Mouse (Mus musculus) heart, postnatal 0 days (tissue): ENCODE results near the gene Neurod2. TPM values are rescaled to one million over a fixed set of nuclear protein-coding genes. Genes with fewer than 3 reads are reported as not detected.

Experiments
- ATAC-seq: fragments of 200-750 bp; cut with Nextera tagmentation; 2 replicates; pipeline ENCODE4 v1.8.0; 2017; ENCODE audit warnings: low read depth, moderate number of reproducible peaks, moderate library complexity; ENCODE audit not compliant: insufficient read depth
- DNase-seq: peaks from one replicate; pipeline ENCODE4 v3.0.0-alpha.2; 2016; ENCODE audit warnings: low spot score
- H3K27ac ChIP-seq: fragments of 300-500 bp; sonication (generic); 2 replicates; pipeline ENCODE4 v1.5.1; 2014; ENCODE audit warnings: low read depth, mild to moderate bottlenecking
- H3K27me3 ChIP-seq: fragments of 300-500 bp; sonication (generic); 2 replicates; pipeline ENCODE4 v1.6.1; 2014; ENCODE audit warnings: low read length, mixed read lengths; ENCODE audit not compliant: control insufficient read depth, insufficient read depth
- H3K36me3 ChIP-seq: fragments of 300-500 bp; sonication (generic); replicated peaks from 2 replicates; pipeline ENCODE4 v1.6.1; 2014; ENCODE audit warnings: low read length, mixed read lengths; ENCODE audit not compliant: control insufficient read depth, insufficient read depth
- H3K4me1 ChIP-seq: fragments of 300-500 bp; sonication (generic); 2 replicates; pipeline ENCODE4 v1.6.1; 2014; ENCODE audit warnings: antibody characterized with exemption; ENCODE audit not compliant: control insufficient read depth, insufficient read depth
- H3K4me2 ChIP-seq: fragments of 300-500 bp; sonication (generic); 2 replicates; pipeline ENCODE4 v1.6.1; 2014; ENCODE audit warnings: low read depth, mild to moderate bottlenecking, low read length, moderate library complexity
- H3K4me3 ChIP-seq: fragments of 300-500 bp; sonication (generic); 2 replicates; pipeline ENCODE4 v1.5.1; 2014; ENCODE audit warnings: low read depth, low read length
- H3K9ac ChIP-seq: fragments of 300-500 bp; sonication (generic); replicated peaks from 2 replicates; pipeline ENCODE4 v1.6.1; 2014; ENCODE audit warnings: low read depth, low read length, mixed read lengths
- H3K9me3 ChIP-seq: fragments of 300-500 bp; sonication (generic); replicated peaks from 2 replicates; pipeline ENCODE4 v1.6.1; 2016; ENCODE audit warnings: low read length; ENCODE audit not compliant: control insufficient read depth
- CTCF ChIP-seq: IDR thresholded peaks from 2 replicates; pipeline ENCODE4 v1.5.1; 2016; ENCODE audit warnings: antibody characterized with exemption, control low read depth, low read depth
- EP300 ChIP-seq: IDR thresholded peaks from 2 replicates; pipeline ENCODE4 v1.6.1; 2016; ENCODE audit warnings: antibody characterized with exemption, low read depth
- WGBS: fragments of 180-500 bp; shearing (Covaris S2); extraction: QIAGEN DNeasy Blood & Tissue Kit; methylation state at CpG from one replicate; pipeline ENCODE4 v1.1.7; 2014; 5-methylcytosine and 5-hydroxymethylcytosine counted together
- polyA plus RNA-seq: library from polyadenylated mRNA; unstranded; fragments of >200 nt; fragmentation: Nextera tagmentation; extraction: Ambion mirVana; gene quantifications from 2 replicates; pipeline ENCODE4 v1.2.1, GENCODE M21; 2015
- total RNA-seq: library from RNA; depleted of rRNA; stranded (reverse); fragments of >200 nt; gene quantifications from 2 replicates; pipeline ENCODE4 v1.2.3, GENCODE M21; 2014; ENCODE audit warnings: low replicate concordance

Gene Neurod2
- total and polyA plus RNA-seq, 2 experiments from 2014 or later = not detected

DNA sequence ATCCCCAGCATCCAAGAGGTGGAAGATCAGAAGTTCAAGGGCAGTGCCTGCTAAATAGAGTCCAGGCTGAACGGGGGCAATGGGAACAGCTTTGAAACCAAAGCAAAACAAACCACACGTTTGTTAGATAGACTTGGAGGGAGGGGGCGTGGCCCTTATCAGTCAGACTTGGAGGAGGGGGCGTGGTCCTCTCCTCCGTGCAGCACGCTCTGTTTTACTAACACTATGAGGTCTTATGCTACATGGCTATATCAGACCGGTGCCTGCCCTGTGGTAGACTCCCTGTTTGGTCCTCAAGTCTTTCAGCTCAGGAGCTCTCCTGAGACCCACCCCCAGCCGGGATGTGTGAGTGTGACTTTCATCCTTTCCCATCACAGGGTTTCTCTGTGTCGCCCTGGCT is 5.8 kb upstream of the Neurod2 start:
- H3K4me1 ChIP-seq = no peaks in the 10 kb centered on the region
- no peak overlapping the region for H3K4me2 ChIP-seq
- H3K9ac ChIP-seq = no peak overlapping the region
- peaks cover 96% of the 10 kb centered on the region for H3K27me3 ChIP-seq
- no peak for TF ChIP-seq EP300
- no peak for TF ChIP-seq CTCF
- WGBS = 6% methylated on average over 9 of the region's 9 CpGs
- H3K4me3 ChIP-seq = no peak overlapping the region
- ATAC-seq (no peak), DNase-seq (no peak)
- no peaks in the 10 kb centered on the region for H3K36me3 ChIP-seq
- no peaks in the 10 kb centered on the region for H3K9me3 ChIP-seq
- no peak overlapping the region for H3K27ac ChIP-seq

DNA sequence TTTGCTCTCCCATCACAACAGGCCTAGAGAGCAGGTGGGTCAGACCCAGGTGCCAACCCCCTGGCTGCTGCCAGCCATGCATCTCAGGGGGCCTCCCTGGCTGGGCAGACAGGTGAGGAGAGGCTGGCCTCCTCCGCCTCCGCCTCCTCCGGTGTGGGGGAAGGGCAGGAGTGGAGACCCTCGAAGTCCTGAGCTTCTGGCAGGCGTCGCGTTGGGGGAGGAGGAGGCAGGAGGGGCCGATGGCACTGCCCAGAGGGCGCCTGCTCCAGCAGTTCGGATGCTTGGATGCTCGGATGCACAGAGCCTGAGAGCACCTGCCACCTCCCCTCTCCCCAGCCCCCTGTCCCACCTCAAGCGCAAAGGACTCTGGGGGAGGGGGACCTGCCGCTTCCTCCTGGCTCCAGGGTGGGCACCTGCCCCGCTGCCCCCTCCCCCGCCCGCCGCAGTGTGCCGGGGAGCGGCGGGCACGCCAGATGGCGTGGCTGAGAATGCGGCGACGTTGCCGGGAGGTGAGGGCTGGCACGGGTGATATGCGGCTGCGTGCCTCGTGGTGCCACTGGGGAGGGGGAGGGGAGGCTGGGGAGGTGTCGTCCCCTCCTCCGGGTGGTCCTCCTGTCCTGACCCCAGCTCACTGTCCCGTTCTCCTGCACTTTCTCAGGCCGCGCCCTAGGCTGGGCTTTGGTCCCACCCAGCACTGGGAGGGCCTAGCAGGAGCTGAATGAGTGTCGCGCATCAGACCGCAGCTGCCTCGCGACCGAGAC is 4.7 kb upstream of the Neurod2 start:
- Histone ChIP-seq H3K36me3 (no peaks in the 10 kb centered on the region), H3K27me3 (peaks cover 96% of the 10 kb centered on the region), H3K4me1 (no peaks in the 10 kb centered on the region), H3K9ac (no peak overlapping the region), H3K4me2 (0 out of 2 replicates have a peak overlapping the region, but pooled peaks have one; percentile 32), H3K9me3 (no peaks in the 10 kb centered on the region), H3K4me3 (peak overlapping the region; percentile 16; the same call in 1 of the 2 replicates), H3K27ac (no peak overlapping the region)
- ATAC-seq (0 out of 2 replicates have a peak, but pooled peaks have one; percentile 3), DNase-seq (no peak)
- WGBS = 3% methylated on average over 15 of the region's 41 CpGs
- TF ChIP-seq CTCF = no peak
- no peak for TF ChIP-seq EP300

DNA sequence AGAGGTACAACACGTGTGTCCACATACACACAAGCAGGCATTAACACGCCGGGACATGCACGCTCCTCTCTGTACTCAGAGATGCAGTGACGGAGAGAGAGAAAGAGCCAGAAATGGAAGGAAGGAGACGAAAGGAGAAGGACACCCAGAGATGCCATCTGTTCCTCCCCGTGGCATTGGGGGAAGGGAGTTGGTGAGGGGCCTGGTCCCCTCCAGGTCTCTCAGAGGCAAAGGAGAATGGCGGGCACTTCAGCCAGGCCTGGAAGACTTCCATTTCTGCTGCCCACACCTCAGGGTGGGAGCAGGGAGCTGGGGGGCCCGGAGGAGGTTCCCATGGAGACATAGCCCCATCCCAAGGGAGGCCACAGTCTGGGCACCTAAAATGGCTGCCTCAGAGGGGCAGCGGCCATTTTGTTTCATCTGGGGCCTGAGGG is 3.8 kb upstream of the Neurod2 start:
- DNase-seq (no peak), ATAC-seq (no peak)
- H3K27me3 ChIP-seq = peaks cover 99% of the 10 kb centered on the region
- no peak overlapping the region for H3K27ac ChIP-seq
- TF ChIP-seq EP300 (no peak), CTCF (no peak)
- no peak overlapping the region for H3K9ac ChIP-seq
- H3K4me3 ChIP-seq = no peak overlapping the region
- H3K4me2 ChIP-seq = no peak overlapping the region
- H3K4me1 ChIP-seq = peaks cover 2% of the 10 kb centered on the region; the same call in 1 of the 2 replicates
- no peaks in the 10 kb centered on the region for H3K9me3 ChIP-seq
- H3K36me3 ChIP-seq = no peaks in the 10 kb centered on the region
- WGBS = 73% methylated on average over 10 of the region's 10 CpGs

DNA sequence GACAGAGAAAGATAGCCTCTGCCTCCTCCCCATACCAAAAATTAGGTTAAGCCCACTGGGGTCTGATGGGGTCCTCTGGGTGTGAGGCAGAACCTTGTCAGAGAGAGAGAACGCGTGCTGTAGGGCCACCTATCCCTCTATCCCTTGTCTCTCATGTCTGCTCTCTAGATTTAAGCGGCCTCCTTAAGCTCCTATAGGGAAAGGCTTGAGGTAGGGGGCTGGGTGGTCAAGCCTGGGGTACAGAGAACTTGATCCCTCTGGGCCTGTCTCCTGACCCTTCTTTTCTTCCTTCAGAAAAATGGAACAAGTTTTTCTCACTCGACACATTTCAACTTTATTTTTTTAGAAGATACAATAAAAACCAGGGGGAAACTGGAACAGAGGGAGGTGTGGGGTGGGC is 3.4 kb upstream of the Neurod2 start:
- DNase-seq (no peak), ATAC-seq (no peak)
- H3K9me3 ChIP-seq = no peaks in the 10 kb centered on the region
- H3K36me3 ChIP-seq = no peaks in the 10 kb centered on the region
- H3K4me3 ChIP-seq = no peak overlapping the region
- H3K27me3 ChIP-seq = peaks cover 99% of the 10 kb centered on the region
- H3K9ac ChIP-seq = no peak overlapping the region
- H3K27ac ChIP-seq = no peak overlapping the region
- peaks cover 6% of the 10 kb centered on the region for H3K4me1 ChIP-seq
- 61% methylated on average over 4 of the region's 4 CpGs for WGBS
- H3K4me2 ChIP-seq = no peak overlapping the region
- TF ChIP-seq EP300 (no peak), CTCF (no peak)

DNA sequence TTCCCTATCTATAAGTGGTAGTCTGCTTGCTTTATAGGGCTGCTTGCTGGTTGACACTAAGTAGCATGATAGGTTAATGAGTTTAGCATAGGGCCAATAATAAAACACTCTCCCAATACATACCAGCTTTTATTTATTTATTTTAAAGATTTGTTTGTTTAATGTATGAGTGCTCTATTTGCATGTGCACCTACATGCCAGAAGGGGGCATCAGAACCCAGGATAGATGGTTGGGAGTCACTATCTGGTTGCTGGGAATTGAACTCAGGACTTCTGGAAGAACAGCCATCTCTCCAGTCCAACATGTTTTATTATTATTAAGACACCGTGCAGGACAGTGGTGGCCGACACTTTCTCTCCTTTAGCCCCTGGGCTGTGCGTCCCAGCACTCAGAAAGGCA is 2.7 kb upstream of the Neurod2 start:
- no peak for ATAC-seq
- Histone ChIP-seq H3K9ac (no peak overlapping the region), H3K27ac (no peak overlapping the region)

More for the DNA sequence above, 2.7 kb upstream of the Neurod2 start:
- 89% methylated on average over 3 of the region's 3 CpGs for WGBS
- Histone ChIP-seq H3K4me3 (no peak overlapping the region), H3K4me2 (no peak overlapping the region), H3K9me3 (no peaks in the 10 kb centered on the region), H3K36me3 (no peaks in the 10 kb centered on the region), H3K4me1 (peaks cover 13% of the 10 kb centered on the region), H3K27me3 (peaks cover 99% of the 10 kb centered on the region)
- DNase-seq = no peak
- TF ChIP-seq CTCF (no peak), EP300 (no peak)
